Mouse (Mus musculus) stomach, embryonic 14.5 days (tissue): ENCODE results near the gene Nipbl. TPM values are rescaled to one million over a fixed set of nuclear protein-coding genes. Genes with fewer than 3 reads are reported as not detected.

ENCODE experiments used
- ATAC-seq: fragments of 200-750 bp; cut with Nextera tagmentation; 2 replicates; pipeline ENCODE4 v1.8.0; 2017; ENCODE audit warnings: low read depth, moderate TSS enrichment; ENCODE audit not compliant: insufficient number of reproducible peaks, insufficient read depth, low FRiP score
- H3K27ac ChIP-seq: fragments of 300-500 bp; sonication (generic); 2 replicates; pipeline ENCODE4 v1.5.1; 2014; ENCODE audit warnings: mild to moderate bottlenecking, low read length, moderate library complexity, mixed read lengths
- H3K27me3 ChIP-seq: fragments of 300-500 bp; sonication (generic); 2 replicates; pipeline ENCODE4 v1.6.1; 2014; ENCODE audit warnings: low read length, control low read depth, mixed read lengths; ENCODE audit not compliant: control insufficient read depth, insufficient read depth
- H3K36me3 ChIP-seq: fragments of 300-500 bp; sonication (generic); 2 replicates; pipeline ENCODE4 v1.6.1; 2014; ENCODE audit warnings: mild to moderate bottlenecking, control low read depth, low read length, moderate library complexity, mixed read lengths; ENCODE audit not compliant: control insufficient read depth, insufficient read depth
- H3K4me1 ChIP-seq: fragments of 300-500 bp; sonication (generic); 2 replicates; pipeline ENCODE4 v1.6.1; 2014; ENCODE audit warnings: low read length, control low read depth, mixed read lengths; ENCODE audit not compliant: control insufficient read depth, insufficient read depth
- H3K4me2 ChIP-seq: fragments of 300-500 bp; sonication (generic); replicated peaks from 2 replicates; pipeline ENCODE4 v1.6.1; 2014; ENCODE audit warnings: low read depth, low read length, control low read depth
- H3K4me3 ChIP-seq: fragments of 300-500 bp; sonication (generic); 2 replicates; pipeline ENCODE4 v1.5.1; 2014; ENCODE audit warnings: low read depth, low read length, control low read depth
- H3K9ac ChIP-seq: fragments of 300-500 bp; sonication (generic); replicated peaks from 2 replicates; pipeline ENCODE4 v1.6.1; 2014; ENCODE audit warnings: low read depth, mild to moderate bottlenecking, control low read depth, low read length, moderate library complexity, mixed read lengths
- H3K9me3 ChIP-seq: fragments of 300-500 bp; sonication (generic); 2 replicates; pipeline ENCODE4 v1.6.1; 2016; ENCODE audit warnings: low read depth, low read length, control low read depth; ENCODE audit not compliant: control insufficient read depth
- WGBS: fragments of 180-500 bp; shearing (Covaris S2); extraction: QIAGEN DNeasy Blood & Tissue Kit; methylation state at CpG from one replicate; pipeline ENCODE4 v1.1.7; 2014; 5-methylcytosine and 5-hydroxymethylcytosine counted together
- polyA plus RNA-seq: library from polyadenylated mRNA; unstranded; fragments of >200 nt; fragmentation: Nextera tagmentation; extraction: Ambion mirVana; gene quantifications from 2 replicates; pipeline ENCODE4 v1.2.1, GENCODE M21; 2014

The Nipbl gene
- polyA plus RNA-seq, 1 experiment from 2014 or later = 26.1 TPM

GRCm38 (mm10) chr15:8347104-8347773 is 97.0 kb downstream of the Nipbl start:
- no peak overlapping the region for H3K4me3 ChIP-seq
- no peaks in the 10 kb centered on the region for H3K4me1 ChIP-seq
- 100% methylated on average over 2 of the region's 2 CpGs for WGBS
- no peak overlapping the region for H3K4me2 ChIP-seq
- no peak overlapping the region for H3K9ac ChIP-seq
- ATAC-seq = no peak
- no peaks in the 10 kb centered on the region for H3K27me3 ChIP-seq
- H3K36me3 ChIP-seq = peaks cover 5% of the 10 kb centered on the region; the same call in 1 of the 2 replicates
- no peak overlapping the region for H3K27ac ChIP-seq
- no peaks in the 10 kb centered on the region for H3K9me3 ChIP-seq

GRCm38 (mm10) chr15:8340596-8340995 is 103.7 kb downstream of the Nipbl start:
- Histone ChIP-seq H3K9me3 (no peaks in the 10 kb centered on the region), H3K4me1 (no peaks in the 10 kb centered on the region), H3K4me2 (no peak overlapping the region), H3K4me3 (no peak overlapping the region), H3K27me3 (no peaks in the 10 kb centered on the region), H3K36me3 (peaks cover 23% of the 10 kb centered on the region), H3K9ac (no peak overlapping the region), H3K27ac (no peak overlapping the region; the same call in 1 of the 2 replicates)
- WGBS = 62% methylated on average over 4 of the region's 4 CpGs
- ATAC-seq = no peak

GRCm38 (mm10) chr15:8331547-8331946 is 112.7 kb downstream of the Nipbl start:
- no peak overlapping the region for H3K9ac ChIP-seq
- ATAC-seq = no peak
- H3K4me3 ChIP-seq = no peak overlapping the region
- 95% methylated on average over 3 of the region's 3 CpGs for WGBS
- H3K27me3 ChIP-seq = no peaks in the 10 kb centered on the region
- no peaks in the 10 kb centered on the region for H3K4me1 ChIP-seq
- no peaks in the 10 kb centered on the region for H3K9me3 ChIP-seq
- H3K27ac ChIP-seq = no peak overlapping the region
- H3K36me3 ChIP-seq = peaks cover 30% of the 10 kb centered on the region
- no peak overlapping the region for H3K4me2 ChIP-seq

GRCm38 (mm10) chr15:8325629-8326028 is 118.6 kb downstream of the Nipbl start:
- no peak overlapping the region for H3K4me3 ChIP-seq
- 89% methylated on average over 2 of the region's 2 CpGs for WGBS
- H3K4me2 ChIP-seq = no peak overlapping the region
- H3K27me3 ChIP-seq = no peaks in the 10 kb centered on the region
- no peak overlapping the region for H3K27ac ChIP-seq
- peaks cover 52% of the 10 kb centered on the region for H3K36me3 ChIP-seq
- H3K4me1 ChIP-seq = no peaks in the 10 kb centered on the region
- no peak overlapping the region for H3K9ac ChIP-seq
- no peaks in the 10 kb centered on the region for H3K9me3 ChIP-seq
- ATAC-seq = no peak

DNA sequence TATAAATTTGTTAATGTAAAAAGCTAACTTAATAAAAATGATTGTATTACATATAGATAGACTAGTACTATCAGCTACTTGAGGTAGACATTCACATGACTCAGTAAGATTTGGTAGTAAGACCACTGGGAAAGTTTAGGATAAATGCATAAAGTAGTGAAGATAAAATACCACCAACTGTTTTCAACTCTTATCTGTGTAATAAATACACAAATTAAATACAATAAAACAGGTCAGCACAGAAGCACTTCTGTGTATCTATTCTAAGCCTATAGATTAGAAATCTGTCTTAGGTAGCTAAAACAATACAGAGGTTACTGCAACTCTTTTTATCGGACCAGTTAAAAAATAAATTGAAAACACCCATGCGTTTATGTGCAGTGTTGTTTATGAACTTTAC is 119.4 kb downstream of the Nipbl start:
- Histone ChIP-seq H3K4me3 (no peak overlapping the region), H3K4me2 (no peak overlapping the region), H3K27ac (no peak overlapping the region), H3K36me3 (peaks cover 56% of the 10 kb centered on the region), H3K9me3 (no peaks in the 10 kb centered on the region), H3K4me1 (no peaks in the 10 kb centered on the region), H3K27me3 (no peaks in the 10 kb centered on the region), H3K9ac (no peak overlapping the region)
- ATAC-seq = no peak
- WGBS = 94% methylated on average over 2 of the region's 2 CpGs

DNA sequence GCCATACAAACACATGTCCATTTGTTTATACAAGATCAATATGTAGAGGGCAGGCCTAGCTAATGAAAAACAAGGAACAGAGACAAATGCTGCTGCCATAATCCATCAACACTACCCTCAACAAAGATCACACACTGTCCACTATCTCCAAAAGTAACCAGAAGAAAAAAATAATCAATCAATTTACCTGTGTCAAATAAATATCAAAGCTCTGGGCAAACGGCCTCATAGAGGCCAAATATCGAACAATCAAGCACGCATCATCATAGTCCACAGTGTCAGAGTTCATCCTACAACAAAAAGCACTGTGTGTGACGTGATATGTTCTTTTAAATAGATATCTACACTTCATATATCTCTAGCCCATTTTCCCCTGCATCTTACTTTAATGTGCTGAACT is 120.2 kb downstream of the Nipbl start:
- H3K4me1 ChIP-seq = no peaks in the 10 kb centered on the region
- no peak for ATAC-seq
- H3K4me3 ChIP-seq = no peak overlapping the region
- H3K9ac ChIP-seq = no peak overlapping the region
- 81% methylated on average over 4 of the region's 4 CpGs for WGBS
- no peak overlapping the region for H3K27ac ChIP-seq
- peaks cover 55% of the 10 kb centered on the region for H3K36me3 ChIP-seq
- no peaks in the 10 kb centered on the region for H3K9me3 ChIP-seq
- H3K4me2 ChIP-seq = no peak overlapping the region
- no peaks in the 10 kb centered on the region for H3K27me3 ChIP-seq

DNA sequence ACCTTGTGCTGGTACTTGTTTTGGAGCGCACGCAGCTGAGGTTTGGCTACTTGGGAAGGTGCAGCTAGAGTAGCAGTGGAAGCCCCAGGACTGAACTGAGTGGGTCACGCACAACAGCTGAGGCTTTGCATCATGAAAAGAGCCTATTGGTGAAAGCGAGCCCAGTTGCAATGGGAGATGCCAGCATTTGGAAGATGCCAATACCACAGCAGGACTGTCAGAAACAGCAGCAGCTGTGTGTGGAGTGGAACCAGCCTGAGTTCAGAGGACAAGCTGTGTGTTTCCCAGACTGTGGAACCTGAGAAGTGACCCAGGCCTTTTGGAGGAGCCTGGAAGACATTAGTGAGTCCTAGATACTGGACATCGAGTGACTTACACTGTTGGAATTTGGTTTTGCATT is 122.8 kb downstream of the Nipbl start:
- ATAC-seq = no peak
- Histone ChIP-seq H3K9ac (no peak overlapping the region), H3K9me3 (no peaks in the 10 kb centered on the region), H3K4me1 (no peaks in the 10 kb centered on the region), H3K36me3 (peaks cover 62% of the 10 kb centered on the region), H3K4me2 (no peak overlapping the region), H3K27me3 (no peaks in the 10 kb centered on the region), H3K27ac (no peak overlapping the region), H3K4me3 (no peak overlapping the region)
- 88% methylated on average over 5 of the region's 5 CpGs for WGBS

- Histone ChIP-seq H3K9me3 (no peaks in the 10 kb centered on the region), H3K27me3 (no peaks in the 10 kb centered on the region), H3K4me2 (no peak overlapping the region), H3K9ac (no peak overlapping the region), H3K36me3 (peaks cover 51% of the 10 kb centered on the region), H3K4me1 (no peaks in the 10 kb centered on the region), H3K4me3 (no peak overlapping the region), H3K27ac (no peak overlapping the region)
- 96% methylated on average over 5 of the region's 5 CpGs for WGBS
- ATAC-seq = no peak
These were observed 125.1 kb downstream of the Nipbl start for GRCm38 (mm10) chr15:8319191-8319590.

DNA sequence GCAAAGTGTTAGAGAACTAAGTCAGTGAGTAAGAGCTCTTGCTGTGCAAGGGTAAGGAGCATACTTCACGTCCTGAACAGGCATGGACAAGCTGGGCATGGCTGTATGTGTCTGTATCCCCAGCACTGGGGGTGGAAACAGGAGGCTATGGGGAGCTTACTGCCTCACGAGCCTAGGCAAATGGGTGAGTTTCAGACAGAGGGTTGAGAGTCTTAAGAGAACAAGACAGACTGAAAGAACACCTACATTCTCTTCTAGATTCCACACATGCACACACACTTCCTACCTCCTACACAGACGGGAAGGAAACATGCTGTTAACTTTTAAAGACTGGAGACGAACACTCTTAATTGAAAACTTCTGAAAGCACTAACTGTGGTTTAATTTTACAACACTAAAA is 126.9 kb downstream of the Nipbl start:
- Histone ChIP-seq H3K4me2 (no peak overlapping the region), H3K36me3 (peaks cover 43% of the 10 kb centered on the region), H3K27ac (no peak overlapping the region), H3K27me3 (no peaks in the 10 kb centered on the region), H3K9ac (no peak overlapping the region), H3K9me3 (no peaks in the 10 kb centered on the region), H3K4me3 (no peak overlapping the region), H3K4me1 (no peaks in the 10 kb centered on the region)
- 91% methylated on average over 4 of the region's 4 CpGs for WGBS
- ATAC-seq = no peak
